Mouse (Mus musculus): ENCODE data around the gene Bdh2. TPM values are rescaled to one million over a fixed set of nuclear protein-coding genes. Genes with fewer than 3 reads are reported as not detected.

Bdh2 gene
- not detected in 3 replicates for total RNA-seq (2017)

GRCm38 (mm10) chr3:135280669-135281415 is at the start of gene Bdh2:
Gene Bdh2, plus strand, starts transcription at chr3:135281221.
- peak; percentile 58 for ATAC-seq (replicated peaks; ENCODE audit: insufficient number of reproducible peaks, low FRiP score, low TSS enrichment, poor library complexity, severe bottlenecking)

GRCm38 (mm10) chr3:135232058-135232457 is 49.0 kb upstream of the Bdh2 start:
- no peak for ATAC-seq (replicated peaks; ENCODE audit: insufficient number of reproducible peaks, low FRiP score, low TSS enrichment, poor library complexity, severe bottlenecking)

- no peak for ATAC-seq (replicated peaks; ENCODE audit: insufficient number of reproducible peaks, low FRiP score, low TSS enrichment, poor library complexity, severe bottlenecking)
Measured at GRCm38 (mm10) chr3:135232462-135232861, 48.6 kb upstream of the Bdh2 start.

GRCm38 (mm10) chr3:135245733-135246132 is 35.3 kb upstream of the Bdh2 start:
- no peak for ATAC-seq (replicated peaks; ENCODE audit: insufficient number of reproducible peaks, low FRiP score, low TSS enrichment, poor library complexity, severe bottlenecking)

- no peak for ATAC-seq (replicated peaks; ENCODE audit: insufficient number of reproducible peaks, low FRiP score, low TSS enrichment, poor library complexity, severe bottlenecking)
Measured at GRCm38 (mm10) chr3:135246828-135247227, 34.2 kb upstream of the Bdh2 start.

- ATAC-seq (replicated peaks; ENCODE audit: insufficient number of reproducible peaks, low FRiP score, low TSS enrichment, poor library complexity, severe bottlenecking): peak; percentile 92
Measured at GRCm38 (mm10) chr3:135249104-135249503, 31.9 kb upstream of the Bdh2 start.

- ATAC-seq (replicated peaks; ENCODE audit: insufficient number of reproducible peaks, low FRiP score, low TSS enrichment, poor library complexity, severe bottlenecking): no peak
Measured at GRCm38 (mm10) chr3:135251825-135252224, 29.2 kb upstream of the Bdh2 start.

- no peak for ATAC-seq (replicated peaks; ENCODE audit: insufficient number of reproducible peaks, low FRiP score, low TSS enrichment, poor library complexity, severe bottlenecking)
Measured at GRCm38 (mm10) chr3:135254784-135255183, 26.2 kb upstream of the Bdh2 start.

- ATAC-seq (replicated peaks; ENCODE audit: insufficient number of reproducible peaks, low FRiP score, low TSS enrichment, poor library complexity, severe bottlenecking): no peak
Measured at GRCm38 (mm10) chr3:135258919-135259318, 22.1 kb upstream of the Bdh2 start.

- ATAC-seq (replicated peaks; ENCODE audit: insufficient number of reproducible peaks, low FRiP score, low TSS enrichment, poor library complexity, severe bottlenecking): no peak
Measured at GRCm38 (mm10) chr3:135260233-135260632, 20.8 kb upstream of the Bdh2 start.

GRCm38 (mm10) chr3:135268616-135269015 is 12.4 kb upstream of the Bdh2 start:
- ATAC-seq (replicated peaks; ENCODE audit: insufficient number of reproducible peaks, low FRiP score, low TSS enrichment, poor library complexity, severe bottlenecking): no peak

- ATAC-seq (replicated peaks; ENCODE audit: insufficient number of reproducible peaks, low FRiP score, low TSS enrichment, poor library complexity, severe bottlenecking): no peak
Measured at GRCm38 (mm10) chr3:135269391-135269990, 11.5 kb upstream of the Bdh2 start.

GRCm38 (mm10) chr3:135272627-135273026 is 8.4 kb upstream of the Bdh2 start:
- no peak; the same call in 1 of the 2 replicates for ATAC-seq (replicated peaks; ENCODE audit: insufficient number of reproducible peaks, low FRiP score, low TSS enrichment, poor library complexity, severe bottlenecking)

GRCm38 (mm10) chr3:135273047-135273446 is 8.0 kb upstream of the Bdh2 start:
- ATAC-seq (replicated peaks; ENCODE audit: insufficient number of reproducible peaks, low FRiP score, low TSS enrichment, poor library complexity, severe bottlenecking): no peak

GRCm38 (mm10) chr3:135280160-135280559 is 861 bp upstream of the Bdh2 start:
- ATAC-seq (replicated peaks; ENCODE audit: insufficient number of reproducible peaks, low FRiP score, low TSS enrichment, poor library complexity, severe bottlenecking): no peak

GRCm38 (mm10) chr3:135281701-135282100 is 680 bp downstream of the Bdh2 start:
- ATAC-seq (replicated peaks; ENCODE audit: insufficient number of reproducible peaks, low FRiP score, low TSS enrichment, poor library complexity, severe bottlenecking): no peak

- no peak for ATAC-seq (replicated peaks; ENCODE audit: insufficient number of reproducible peaks, low FRiP score, low TSS enrichment, poor library complexity, severe bottlenecking)
Measured at GRCm38 (mm10) chr3:135285256-135285655, 4.2 kb downstream of the Bdh2 start.

- ATAC-seq (replicated peaks; ENCODE audit: insufficient number of reproducible peaks, low FRiP score, low TSS enrichment, poor library complexity, severe bottlenecking): no peak
Measured at GRCm38 (mm10) chr3:135285807-135286206, 4.8 kb downstream of the Bdh2 start.

- no peak for ATAC-seq (replicated peaks; ENCODE audit: insufficient number of reproducible peaks, low FRiP score, low TSS enrichment, poor library complexity, severe bottlenecking)
Measured at GRCm38 (mm10) chr3:135288138-135288750, 7.2 kb downstream of the Bdh2 start.

GRCm38 (mm10) chr3:135289148-135289547 is 8.1 kb downstream of the Bdh2 start:
- no peak for ATAC-seq (replicated peaks; ENCODE audit: insufficient number of reproducible peaks, low FRiP score, low TSS enrichment, poor library complexity, severe bottlenecking)
